Mouse (Mus musculus): ENCODE data around the gene Gm20696.

Gene Gm20696

DNA sequence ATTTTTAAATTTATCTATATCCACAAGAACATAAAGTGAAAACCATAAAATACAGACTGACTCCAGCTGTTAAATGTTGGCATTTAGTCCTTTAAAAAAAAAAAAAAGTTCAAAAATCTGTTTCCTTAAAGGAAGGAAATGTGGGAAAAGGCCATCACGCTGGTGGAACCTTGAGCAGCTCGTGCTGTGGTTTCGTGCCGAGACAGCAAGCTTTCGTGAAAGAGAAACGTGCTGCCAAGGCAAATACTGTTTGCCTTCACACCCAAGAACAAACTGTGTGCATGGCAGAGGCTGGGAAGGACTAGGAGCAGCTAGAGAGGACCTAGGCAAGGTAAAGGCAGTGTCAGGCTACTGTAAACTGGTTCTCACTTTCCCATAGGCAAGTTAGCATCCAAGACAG is 329.0 kb downstream of the Gm20696 start:
- in situ Hi-C loops (cut with MboI, MseI) = no loop called here

DNA sequence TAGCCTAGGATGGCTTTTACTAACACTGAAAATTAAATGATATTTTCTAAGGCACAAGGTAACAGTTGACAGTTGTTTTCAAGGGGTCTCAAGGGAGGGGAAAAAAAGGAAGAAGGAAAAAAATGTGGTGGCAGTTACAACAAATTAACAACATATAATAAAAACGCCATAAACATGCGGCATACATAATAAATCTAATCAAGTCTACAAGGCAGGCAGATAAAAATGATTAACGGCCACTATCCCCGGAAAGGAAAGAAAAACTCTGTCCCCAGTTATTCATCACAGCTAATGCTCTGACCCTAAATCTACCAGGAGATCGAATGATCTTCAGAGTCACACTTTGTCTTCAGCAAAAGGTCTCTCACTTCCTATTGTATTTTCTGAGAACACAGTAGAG is 330.4 kb downstream of the Gm20696 start:
- in situ Hi-C loops (cut with MboI, MseI) = no loop called here

DNA sequence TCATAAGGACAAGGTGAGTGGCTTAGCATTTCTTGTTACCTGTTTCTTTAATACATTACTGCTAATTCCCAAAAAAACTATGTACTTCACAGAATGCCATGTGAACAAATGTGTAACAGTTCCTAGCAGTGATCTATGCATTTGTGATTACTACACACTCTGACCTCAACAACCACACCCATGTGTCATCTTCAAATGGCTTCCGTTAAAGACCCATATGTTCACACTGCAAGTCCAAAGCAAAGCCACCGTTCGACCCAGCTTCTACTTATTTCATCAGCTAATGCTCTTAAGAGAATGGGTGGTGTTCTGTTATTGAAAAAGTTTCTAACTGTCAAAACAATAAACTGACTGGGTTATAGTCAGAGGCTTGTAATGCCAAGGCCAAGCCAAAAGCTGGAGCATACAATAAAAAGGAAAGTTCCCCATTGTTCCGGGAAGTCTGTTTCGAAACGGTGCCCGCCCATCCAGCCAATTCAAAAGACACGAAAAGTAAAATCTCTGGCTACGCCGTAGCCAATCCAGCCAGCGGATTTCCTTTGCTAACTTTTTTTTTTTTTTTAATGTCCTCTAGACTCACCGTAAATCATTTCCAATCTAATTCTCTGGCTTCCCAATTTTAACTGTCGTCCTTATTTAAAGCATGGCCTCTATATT is 331.3 kb downstream of the Gm20696 start:
- in situ Hi-C loops (cut with MboI, MseI) = no loop called here

DNA sequence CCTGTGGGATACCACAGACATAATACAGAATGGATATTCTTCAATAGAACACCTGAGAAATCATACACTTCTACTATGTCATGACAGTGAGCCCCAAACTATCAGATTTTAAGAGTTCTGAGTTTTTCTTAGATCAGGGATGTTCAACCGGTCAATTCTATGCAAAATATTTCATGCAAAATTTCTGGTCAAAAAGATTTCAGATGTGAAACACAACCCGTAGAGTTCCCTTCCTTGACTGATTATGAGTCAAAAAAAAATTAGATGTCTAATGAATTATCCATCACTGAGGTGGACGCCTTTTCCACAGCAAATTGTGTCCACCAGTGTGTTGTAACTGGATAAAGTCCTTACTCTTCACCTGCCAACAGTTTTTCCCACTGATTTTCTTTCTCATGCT is 332.3 kb downstream of the Gm20696 start:
- in situ Hi-C loops (cut with MboI, MseI) = no loop called here

DNA sequence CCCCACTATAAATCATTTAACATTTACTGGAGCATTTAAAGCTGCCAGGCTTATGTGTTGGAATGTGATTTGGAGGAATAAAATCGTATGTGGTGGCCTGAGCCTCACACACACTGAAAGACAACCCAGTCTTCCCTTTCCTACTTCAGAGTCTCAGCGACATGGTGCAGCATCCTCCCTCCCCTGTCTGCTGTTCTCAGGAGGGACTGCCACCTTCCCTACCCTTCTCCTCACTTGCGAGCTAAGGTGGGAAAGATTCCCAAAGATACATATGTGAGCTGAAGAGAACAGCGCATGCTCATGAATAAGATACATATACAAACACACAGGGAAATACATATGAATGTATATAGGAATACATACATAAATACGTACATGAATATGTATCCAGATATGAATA is 333.5 kb downstream of the Gm20696 start:
- in situ Hi-C loops (cut with MboI, MseI) = no loop called here

DNA sequence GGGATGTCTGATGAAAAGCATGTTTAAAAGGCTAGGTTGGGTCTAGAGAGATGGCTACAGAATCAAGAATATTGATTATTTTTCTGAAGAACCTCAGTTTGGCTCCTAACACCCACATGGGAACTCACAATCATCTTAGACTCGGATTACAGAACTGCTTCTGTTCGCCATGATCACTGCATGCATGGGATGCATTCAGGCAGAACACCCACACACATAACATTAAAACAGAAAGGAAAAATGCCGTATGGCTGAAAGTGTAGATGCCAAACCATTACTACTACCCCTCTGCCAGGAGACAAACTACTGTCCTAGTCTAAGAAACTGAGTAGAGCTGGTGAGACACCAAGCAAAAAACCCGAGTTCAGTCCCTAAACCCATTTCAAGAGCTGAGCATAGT is 336.4 kb downstream of the Gm20696 start:
- in situ Hi-C loops (cut with MboI, MseI) = no loop called here

DNA sequence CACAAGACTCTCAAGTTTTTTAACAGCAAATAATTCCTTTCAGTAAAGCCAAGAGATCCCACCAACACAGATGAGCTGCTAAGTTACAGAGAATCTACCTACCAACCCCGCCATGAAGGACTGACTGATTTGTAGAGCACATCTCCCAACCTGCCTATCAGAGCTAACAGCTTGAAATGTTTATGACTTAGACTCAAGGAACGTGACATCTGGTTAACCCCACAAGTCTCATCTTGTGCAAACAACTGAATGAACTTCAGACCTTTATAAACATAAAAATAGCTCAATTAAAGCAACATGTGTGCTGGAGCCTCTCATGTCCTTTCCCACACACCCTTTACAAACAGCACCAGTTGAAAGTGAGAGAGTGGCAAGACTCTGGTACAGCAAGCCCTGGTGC is 338.0 kb downstream of the Gm20696 start:
- in situ Hi-C loops (cut with MboI, MseI) = no loop called here

DNA sequence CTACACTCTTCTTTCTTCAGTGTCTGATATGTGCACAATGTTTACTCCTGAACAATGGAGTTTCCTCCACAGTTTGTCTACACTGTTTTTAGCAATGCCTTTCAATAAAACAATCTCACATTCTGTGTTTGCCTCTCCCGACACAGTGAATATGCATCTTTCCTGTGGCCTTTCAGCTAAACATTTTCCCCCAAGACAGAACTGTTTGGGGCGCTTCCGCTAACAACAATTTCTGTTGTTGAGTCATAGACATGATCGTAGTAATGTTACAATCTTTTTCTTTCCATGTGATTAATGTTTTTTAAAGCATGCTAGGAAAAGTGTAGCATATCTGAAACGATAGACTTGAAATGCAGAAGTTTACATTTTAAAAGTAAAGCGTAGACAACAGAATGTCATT is 338.5 kb downstream of the Gm20696 start:
- in situ Hi-C loops (cut with MboI, MseI) = no loop called here

DNA sequence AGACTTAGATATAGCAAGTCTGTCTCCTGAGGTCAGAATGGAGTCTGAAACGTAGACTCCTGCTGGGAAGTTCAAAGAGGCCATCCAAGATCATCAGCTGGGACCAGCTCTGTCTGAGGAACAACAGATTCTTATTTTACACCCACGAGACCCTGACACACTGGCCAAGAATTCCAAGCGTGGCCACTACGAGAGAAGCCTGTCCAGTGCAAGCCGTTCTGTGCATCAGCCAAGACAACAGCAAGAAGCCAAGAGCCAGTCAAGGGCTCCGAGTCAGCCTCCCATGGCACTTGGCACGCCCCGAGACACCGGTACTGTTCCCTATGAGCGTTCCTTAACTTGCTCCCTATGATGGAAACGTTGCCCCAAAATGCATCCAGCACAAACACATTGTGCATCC is 338.9 kb downstream of the Gm20696 start:
- in situ Hi-C loops (cut with MboI, MseI) = no loop called here

DNA sequence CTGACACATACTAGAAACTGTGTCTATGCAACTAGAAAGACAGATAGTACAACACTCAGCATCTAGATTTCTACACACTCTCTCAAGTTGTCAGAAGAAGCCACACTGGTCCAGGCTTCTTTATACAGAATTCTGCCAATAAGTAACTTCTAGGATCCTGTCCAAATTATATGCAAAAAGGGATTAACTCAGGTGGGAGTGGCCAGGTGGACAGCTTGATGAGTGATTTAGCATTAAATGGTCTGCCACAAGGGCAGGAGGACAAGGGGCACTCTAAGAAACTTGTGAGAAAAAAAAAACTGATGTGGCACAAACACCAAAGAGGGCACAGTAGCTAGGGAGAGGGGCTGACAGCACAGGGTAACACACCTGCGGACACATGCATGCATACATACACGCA is 340.7 kb downstream of the Gm20696 start:
- in situ Hi-C loops (cut with MboI, MseI) = no loop called here

DNA sequence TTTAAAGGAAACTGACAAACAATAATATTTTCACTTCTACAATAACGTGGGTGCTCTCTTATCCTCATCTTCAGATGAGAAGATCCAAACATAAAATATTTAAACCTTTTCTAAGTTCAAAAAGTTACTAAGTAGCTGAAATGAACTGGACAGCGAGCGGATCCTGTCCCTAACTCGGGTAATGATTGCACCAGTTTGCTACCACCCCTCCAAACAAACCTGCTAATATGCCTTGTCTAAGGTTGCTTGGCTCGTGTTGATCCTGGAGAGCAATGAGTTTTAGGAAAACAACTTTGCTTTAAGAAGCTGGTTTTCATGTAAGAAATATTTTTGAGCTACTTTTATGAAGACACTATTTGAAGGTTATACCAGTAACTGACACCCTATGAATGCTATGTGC is 341.1 kb downstream of the Gm20696 start:
- in situ Hi-C loops (cut with MboI, MseI) = no loop called here

DNA sequence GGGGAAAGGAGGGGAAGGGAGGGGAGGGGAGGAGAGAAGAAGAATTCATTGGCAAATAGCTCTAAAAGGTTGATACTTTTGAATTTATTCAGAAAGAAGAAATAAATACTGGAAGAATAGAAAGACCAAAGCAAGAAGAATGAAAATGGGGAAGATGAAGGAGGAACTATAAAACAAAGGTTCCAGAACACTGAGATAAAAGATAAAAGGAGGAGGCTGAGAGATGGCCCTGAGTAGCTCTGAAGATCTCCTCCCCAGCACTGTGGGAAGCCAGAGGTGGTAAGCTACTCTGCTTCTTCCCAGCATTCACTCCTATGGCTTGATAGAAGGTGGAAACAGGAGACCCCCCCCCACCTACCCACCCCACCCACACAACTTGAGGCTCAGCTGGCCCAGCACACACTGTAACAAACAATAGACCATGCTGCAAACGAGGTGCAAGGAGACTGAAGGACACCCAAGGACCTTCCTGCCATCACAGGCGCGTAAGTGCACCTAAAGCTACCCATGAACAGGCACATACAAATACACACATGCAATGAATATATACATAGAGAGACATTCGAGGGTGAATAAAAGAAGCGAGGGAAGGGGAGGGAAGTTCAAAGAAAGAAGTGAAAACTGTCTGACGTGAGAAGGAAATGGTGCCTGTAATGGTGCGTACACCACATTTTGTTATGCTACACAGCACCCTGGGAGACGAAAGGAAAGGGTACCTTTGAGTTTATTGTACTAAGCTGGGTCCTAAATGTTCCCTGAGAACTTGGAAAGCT is 344.3 kb downstream of the Gm20696 start:
- in situ Hi-C loops (cut with MboI, MseI) = no loop called here

DNA sequence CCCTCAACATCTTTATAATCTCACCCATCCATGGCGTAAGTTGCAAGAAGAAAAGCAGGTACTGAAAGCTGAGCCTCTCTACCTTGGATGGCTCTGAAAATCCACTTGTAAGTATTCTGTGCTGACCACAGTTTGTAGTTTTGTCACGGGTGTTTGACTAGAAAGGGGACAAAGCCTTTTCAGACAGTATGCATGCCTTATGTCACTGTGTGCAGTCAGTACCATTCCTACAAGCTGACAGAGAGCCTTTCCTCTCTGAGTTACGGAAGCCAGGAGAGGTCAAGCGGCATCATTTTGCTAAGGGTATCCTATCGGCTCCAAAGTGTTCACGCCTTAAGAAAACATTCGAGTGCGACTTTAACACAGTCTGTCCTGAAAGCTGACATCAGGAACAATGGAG is 346.2 kb downstream of the Gm20696 start:
- in situ Hi-C loops (cut with MboI, MseI) = no loop called here

DNA sequence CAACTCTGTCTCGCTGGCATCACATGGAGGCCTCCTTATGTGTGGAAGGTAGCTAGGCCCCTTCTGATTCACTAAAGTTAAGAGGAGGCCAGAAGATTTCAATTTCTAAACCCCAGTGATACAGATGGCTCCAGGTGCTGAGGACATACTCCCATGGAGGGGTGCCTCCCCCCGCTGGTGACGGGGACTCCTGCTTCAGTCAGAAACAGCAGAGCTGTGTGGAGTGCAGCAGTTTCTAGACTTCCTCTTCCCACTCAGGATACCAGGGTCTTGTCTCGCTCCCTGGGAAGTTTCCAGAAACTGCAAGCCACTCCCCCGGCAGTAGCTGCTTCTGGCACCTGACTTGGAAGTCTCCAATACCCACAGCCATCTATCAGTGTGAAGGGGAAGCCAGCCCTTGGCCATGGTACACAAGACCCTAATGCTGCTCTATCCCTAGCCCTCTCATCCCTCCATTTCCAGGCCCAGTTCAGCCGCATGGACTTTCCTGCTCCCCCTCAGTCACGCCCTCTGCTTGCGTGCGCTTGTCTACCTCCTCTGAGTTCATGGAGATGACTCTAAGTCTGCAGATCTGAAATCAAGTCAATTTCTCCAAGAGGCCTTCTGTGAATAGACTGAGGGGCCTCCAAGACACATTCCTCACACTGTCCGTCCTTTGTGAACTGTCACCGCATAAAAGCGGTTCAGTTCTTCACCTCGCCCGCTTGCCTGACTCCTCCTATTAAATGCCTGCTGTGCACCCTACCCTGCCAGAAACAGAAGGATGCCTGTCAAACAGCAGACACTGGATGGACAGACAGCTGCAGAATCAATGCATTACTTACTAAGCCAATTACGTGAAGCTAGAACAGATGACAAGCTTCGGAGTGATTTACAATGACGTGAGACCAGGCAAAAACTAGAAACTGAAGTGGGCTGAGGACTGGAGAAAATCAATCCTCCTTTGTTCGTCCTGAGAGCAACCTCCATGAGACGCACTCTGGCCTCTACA is 346.9 kb downstream of the Gm20696 start:
- in situ Hi-C loops (cut with MboI, MseI) = no loop called here

DNA sequence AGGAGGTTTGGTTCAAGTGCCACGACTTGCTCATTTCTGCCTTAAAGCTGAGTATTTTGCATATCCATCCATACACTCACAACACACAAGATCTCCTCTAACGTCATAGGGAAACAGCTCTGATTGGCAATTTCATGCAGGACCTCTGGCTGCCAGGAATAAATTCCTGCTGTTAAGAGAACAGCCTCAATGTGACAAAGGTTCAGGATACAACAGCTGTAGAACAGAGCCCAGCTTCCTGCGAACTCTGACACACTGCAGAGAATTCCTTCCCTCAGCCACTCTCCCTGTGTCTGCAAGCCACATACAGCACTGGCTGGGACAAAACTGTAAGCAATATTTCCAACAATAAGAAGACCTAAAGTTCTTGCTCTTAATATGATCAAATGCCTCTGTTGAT is 351.9 kb downstream of the Gm20696 start:
- in situ Hi-C loops (cut with MboI, MseI) = no loop called here

DNA sequence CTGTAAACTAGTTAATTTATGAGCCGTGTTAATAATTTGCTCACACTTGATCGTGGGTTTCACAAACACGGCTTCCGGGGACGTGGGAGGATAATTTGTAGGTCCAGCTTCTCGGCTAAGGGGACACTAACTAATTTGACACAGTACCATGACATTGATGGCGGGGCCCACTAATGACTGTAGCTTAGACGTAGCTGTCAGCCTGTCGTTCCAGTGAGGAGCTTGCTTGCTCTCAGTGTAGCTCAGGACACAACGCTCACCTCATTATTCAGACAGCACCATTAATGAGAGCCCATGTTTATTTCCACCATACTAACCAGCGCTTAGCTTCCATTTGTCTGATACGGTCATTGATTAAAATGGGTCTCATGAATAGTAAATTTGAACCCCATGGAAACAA is 356.1 kb downstream of the Gm20696 start:
- in situ Hi-C loops (cut with MboI, MseI) = no loop called here

DNA sequence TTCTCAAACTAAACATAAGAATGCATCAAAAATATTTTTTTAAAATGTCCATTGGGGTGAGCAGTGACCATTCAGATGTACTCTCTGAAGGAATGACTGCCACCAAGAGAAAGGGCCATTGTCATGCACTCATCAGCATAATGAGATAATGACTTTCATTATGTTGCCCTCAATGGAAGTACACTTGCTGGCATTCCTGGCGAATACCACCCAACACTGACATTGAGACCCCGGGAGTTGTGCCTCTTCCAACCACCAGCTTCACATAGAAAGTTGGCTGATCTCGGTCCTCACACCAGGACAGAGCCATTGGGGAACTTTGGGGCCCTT is 356.5 kb downstream of the Gm20696 start:
- in situ Hi-C loops (cut with MboI, MseI) = no loop called here

DNA sequence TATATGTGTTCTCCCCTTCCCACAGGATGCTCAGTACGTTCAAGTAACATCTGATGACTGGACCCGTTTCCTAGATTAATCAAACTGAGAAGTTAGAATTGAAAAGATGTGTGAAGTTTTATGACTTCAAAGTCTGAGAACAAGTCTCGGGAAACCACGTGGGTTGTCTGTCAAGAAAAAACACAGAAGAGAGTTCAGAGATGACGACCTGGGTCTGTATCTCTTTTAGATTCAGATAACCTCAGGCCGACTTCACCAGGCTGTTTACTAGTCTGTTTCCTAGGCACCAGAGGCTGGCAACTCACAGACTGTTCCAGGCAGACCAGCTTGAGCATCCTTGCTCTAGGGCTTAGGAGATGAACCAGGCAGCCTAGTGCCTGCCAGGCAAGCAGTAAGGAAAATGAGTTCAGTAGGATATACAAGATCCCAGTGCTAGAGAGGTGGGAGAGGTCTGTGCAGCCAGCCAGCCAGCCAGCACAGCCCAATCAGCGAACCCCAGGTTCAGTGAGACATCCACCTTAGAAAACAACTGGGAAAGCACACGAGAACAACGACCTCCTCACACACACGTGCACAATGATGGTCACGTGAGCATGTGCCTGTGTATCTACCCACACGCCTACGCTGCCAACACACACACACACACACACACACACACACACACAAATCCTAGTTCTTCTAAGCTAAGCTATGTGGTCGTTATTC is 357.0 kb downstream of the Gm20696 start:
- in situ Hi-C loops (cut with MboI, MseI) = no loop called here

DNA sequence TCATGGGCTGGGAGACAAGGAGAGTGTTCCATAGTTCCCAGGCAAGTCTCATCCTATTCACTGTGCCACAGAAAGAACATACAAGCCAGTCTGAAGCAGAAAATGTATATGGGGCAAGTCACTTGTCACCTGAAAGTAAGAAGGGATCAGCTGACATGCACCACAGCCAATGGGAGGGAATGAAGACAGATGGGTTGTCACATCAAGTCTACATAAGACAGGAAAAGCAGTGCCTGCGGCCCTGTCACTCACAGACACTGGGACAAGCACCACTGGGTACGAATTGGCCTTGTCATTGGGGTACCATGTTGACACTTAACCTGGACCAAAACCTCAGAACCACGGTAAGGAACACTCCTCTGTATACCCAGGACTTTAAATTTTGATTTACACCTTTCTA is 360.8 kb downstream of the Gm20696 start:
- in situ Hi-C loops (cut with MboI, MseI) = no loop called here

DNA sequence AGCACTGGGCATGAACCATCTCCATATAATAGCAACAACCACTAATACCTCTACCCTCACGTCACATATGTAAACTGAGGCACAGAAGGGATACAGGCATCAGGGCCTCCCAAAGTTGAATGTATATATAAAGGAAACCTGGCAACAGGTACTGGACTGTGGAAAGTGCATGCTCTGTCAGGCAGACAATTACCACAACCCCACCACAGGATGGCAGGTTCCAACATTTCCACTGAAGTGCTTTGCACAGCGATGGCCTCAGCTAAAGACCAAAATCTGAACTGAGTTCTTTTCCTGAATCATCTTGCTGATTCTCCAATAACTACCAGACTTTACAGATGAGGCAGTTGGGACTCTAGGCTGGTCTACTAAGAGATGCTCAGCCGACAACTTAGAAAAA is 361.4 kb downstream of the Gm20696 start:
- in situ Hi-C loops (cut with MboI, MseI) = no loop called here

DNA sequence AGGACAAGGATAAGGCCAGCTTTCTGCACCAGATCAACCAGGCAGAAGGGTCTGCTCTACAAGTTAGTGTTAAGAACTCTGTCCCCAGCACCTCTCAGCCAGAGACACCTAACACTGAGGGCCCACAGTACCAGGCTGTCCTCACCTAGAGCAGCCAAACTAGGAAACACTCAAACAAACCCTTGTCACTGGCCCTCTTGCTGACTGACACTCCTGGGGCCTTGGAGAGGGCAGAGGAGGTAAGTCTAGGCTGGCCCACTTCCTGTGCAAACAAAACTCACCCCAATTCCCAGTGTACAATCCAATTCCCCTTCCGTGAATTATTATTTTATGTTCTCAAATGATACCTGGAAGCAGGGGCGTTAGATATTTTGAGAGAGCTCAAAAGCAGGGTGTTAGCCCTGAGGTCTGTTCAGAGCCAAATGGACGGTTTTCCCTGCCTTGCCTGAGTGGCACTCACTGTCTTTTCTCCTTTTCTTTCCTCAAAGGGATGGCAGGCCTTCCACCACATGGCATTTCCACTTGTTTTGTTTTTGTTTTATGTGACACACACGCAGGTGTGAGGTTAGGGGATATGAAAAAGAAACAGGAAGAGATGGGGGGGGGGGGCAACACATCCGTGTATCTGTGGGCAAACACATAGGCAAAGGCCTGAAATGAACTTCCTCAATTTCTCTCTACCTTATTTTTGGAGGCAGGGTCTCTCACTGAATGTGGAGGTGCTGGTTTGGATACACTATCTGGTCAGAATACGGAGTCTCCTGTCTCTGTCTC is 363.7 kb downstream of the Gm20696 start:
- in situ Hi-C loops (cut with MboI, MseI) = no loop called here
